Mouse (Mus musculus) bone marrow, adult 2 months (tissue): ENCODE measurements around the gene Dnase1.
"Not testable (repeated sequence)": the region's sequence is repeated elsewhere in the genome, so short reads cannot be mapped to it uniquely, and the experiment has no call there.

ENCODE experiments used
- CTCF ChIP-seq: fragments of 200-500 bp; IDR thresholded peaks from 2 replicates; pipeline ENCODE4 v1.5.1; 2011; ENCODE audit warnings: low read length, control low read depth; ENCODE audit not compliant: control insufficient read depth, insufficient read depth
- POLR2A ChIP-seq: fragments of 200-500 bp; IDR thresholded peaks from 2 replicates; pipeline ENCODE4 v1.6.1; 2011; ENCODE audit warnings: low read depth, mild to moderate bottlenecking, control low read depth, low read length, borderline replicate concordance; ENCODE audit not compliant: control insufficient read depth

DNA sequence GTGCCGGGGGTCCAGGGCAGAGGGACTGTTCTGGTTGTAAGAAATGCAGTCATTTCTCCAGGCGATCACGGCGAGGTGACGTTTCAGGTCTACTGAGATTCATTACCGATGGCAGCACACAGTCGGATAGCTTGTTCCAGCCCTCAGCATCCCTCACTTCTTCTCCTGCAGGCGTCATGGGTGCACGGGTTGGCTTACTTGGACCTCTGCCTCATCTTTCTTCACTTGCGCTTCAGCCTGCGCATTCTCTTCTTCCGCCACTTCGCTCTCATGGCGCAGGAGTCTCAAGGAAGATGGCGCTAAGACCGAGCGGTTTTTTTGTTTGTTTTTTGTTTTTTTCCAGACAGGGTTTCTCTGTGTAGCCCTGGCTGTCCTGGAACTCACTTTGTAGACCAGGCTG lies 20.0 kb upstream of the Dnase1 start:
- TF ChIP-seq CTCF, POLR2A: not testable (repeated sequence)
